Mouse (Mus musculus): ENCODE data around the gene Rbfox3.

GRCm38 (mm10) chr11:118792163-118792915, 119.1 kb downstream of the Rbfox3 start:
- TF ChIP-seq POLR2A (IDR thresholded peaks at IDR 0.05; ENCODE audit: insufficient read length, low read depth) (no peak), USF1 (IDR thresholded peaks at IDR 0.05; ENCODE audit: low read depth) (no peak), SRF (IDR thresholded peaks at IDR 0.05; ENCODE audit: control insufficient read depth, insufficient read length, low read depth) (no peak), POLR2AphosphoS2 (IDR thresholded peaks at IDR 0.05; ENCODE audit: insufficient read length, low read depth) (no peak), E2F4 (IDR thresholded peaks at IDR 0.05; ENCODE audit: insufficient read depth) (no peak), MYOD1 (IDR thresholded peaks at IDR 0.05; ENCODE audit: control insufficient read depth in 1 of 3, insufficient read length in 2 of 3, low read depth in 2 of 3) (no peak), MAX (IDR thresholded peaks at IDR 0.05; ENCODE audit: low read depth) (no peak), REST (IDR thresholded peaks at IDR 0.05; ENCODE audit: insufficient read depth, insufficient read length) (no peak), MYOG (IDR thresholded peaks at IDR 0.05; ENCODE audit: control insufficient read depth in 1 of 3, insufficient read depth in 1 of 3, insufficient read length in 2 of 3, low read depth in 2 of 3) (no peak)

All from myocyte (in vitro differentiated cells).